Mouse (Mus musculus): Measurements from ENCODE around the gene Kctd21.

DNA sequence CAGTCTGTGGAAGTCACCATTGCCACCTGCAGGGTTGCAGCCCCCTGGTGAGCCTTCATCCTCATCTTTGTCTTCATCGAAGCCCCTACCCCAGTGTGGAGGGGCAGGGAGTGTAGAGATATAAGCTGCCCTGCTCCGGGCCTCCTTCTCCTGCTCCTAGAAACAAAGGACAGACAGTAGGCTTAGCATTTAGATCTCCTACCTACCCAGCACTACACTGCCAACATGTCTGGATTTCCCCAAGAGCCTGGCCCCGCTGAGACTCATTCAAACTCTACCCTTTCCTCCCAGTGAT, 21.8 kb upstream of the Kctd21 start:
- TF ChIP-seq CTCF (IDR thresholded peaks at IDR 0.05; ENCODE audit: low read depth, low read length) = no peak
- TF ChIP-seq GATA1 (IDR thresholded peaks at IDR 0.05; ENCODE audit: borderline replicate concordance, low read length) = no peak
- no peak for TF ChIP-seq POLR2AphosphoS5 (IDR thresholded peaks at IDR 0.05; ENCODE audit: insufficient replicate concordance, low read depth, low read length)
- TF ChIP-seq GATA2 (IDR thresholded peaks at IDR 0.05; ENCODE audit: borderline replicate concordance, low read depth, low read length) = no peak

Measured in G1E (cell line).